ENCODE assay signal across 8 mouse cellular contexts in genomic region chr9:14498896-14499705, GRCm38 (mm10). TPM values are rescaled to one million over a fixed set of nuclear protein-coding genes. Genes with fewer than 3 reads are reported as not detected.
DNase-seq lines count a peak whose midpoint lies in the region; ATAC-seq and TF ChIP-seq lines count a peak whose summit lies in the region.

No protein-coding gene starts in this region.

- no peaks in the 10 kb centered on the region for H3K4me1 ChIP-seq in lung, embryonic 14.5 days (ENCODE audit: insufficient read depth)
- peaks cover 10% of the 10 kb centered on the region for H3K4me1 ChIP-seq in embryonic facial prominence, embryonic 15.5 days
- H3K4me1 ChIP-seq in limb, embryonic 15.5 days = 0 out of 2 replicates have a peak, but pooled peaks cover 6% of the 10 kb centered on the region
- no peaks in the 10 kb centered on the region for H3K4me1 ChIP-seq in stomach, embryonic 14.5 days (ENCODE audit: control insufficient read depth, insufficient read depth, low read length)

- H3K9ac ChIP-seq in lung, embryonic 14.5 days = no peak overlapping the region
- no peak overlapping the region for H3K9ac ChIP-seq in embryonic facial prominence, embryonic 15.5 days
- H3K9ac ChIP-seq in limb, embryonic 15.5 days = no peak overlapping the region
- H3K9ac ChIP-seq in stomach, embryonic 14.5 days (replicated peaks; ENCODE audit: low read depth, low read length) = no peak overlapping the region

- H3K27me3 ChIP-seq in lung, embryonic 14.5 days (ENCODE audit: insufficient read depth, low read length) = no peaks in the 10 kb centered on the region
- H3K27me3 ChIP-seq in embryonic facial prominence, embryonic 15.5 days = no peaks in the 10 kb centered on the region
- no peaks in the 10 kb centered on the region for H3K27me3 ChIP-seq in limb, embryonic 15.5 days
- no peaks in the 10 kb centered on the region for H3K27me3 ChIP-seq in stomach, embryonic 14.5 days (ENCODE audit: control insufficient read depth, insufficient read depth, low read length)

- no peak overlapping the region for H3K27ac ChIP-seq in lung, embryonic 14.5 days (ENCODE audit: low read depth)
- H3K27ac ChIP-seq in embryonic facial prominence, embryonic 15.5 days (replicated peaks) = no peak overlapping the region
- H3K27ac ChIP-seq in limb, embryonic 15.5 days = no peak overlapping the region
- H3K27ac ChIP-seq in stomach, embryonic 14.5 days (ENCODE audit: low read length) = no peak overlapping the region

- no peaks in the 10 kb centered on the region for H3K9me3 ChIP-seq in lung, embryonic 14.5 days (ENCODE audit: low read depth, low read length)
- no peaks in the 10 kb centered on the region for H3K9me3 ChIP-seq in embryonic facial prominence, embryonic 15.5 days (replicated peaks)
- H3K9me3 ChIP-seq in limb, embryonic 15.5 days = no peaks in the 10 kb centered on the region
- H3K9me3 ChIP-seq in stomach, embryonic 14.5 days (ENCODE audit: control insufficient read depth, low read depth, low read length) = no peaks in the 10 kb centered on the region

- peaks cover 20% of the 10 kb centered on the region for H3K36me3 ChIP-seq in lung, embryonic 14.5 days (ENCODE audit: insufficient read depth)
- peaks cover 21% of the 10 kb centered on the region for H3K36me3 ChIP-seq in embryonic facial prominence, embryonic 15.5 days
- H3K36me3 ChIP-seq in limb, embryonic 15.5 days = peaks cover 18% of the 10 kb centered on the region
- peaks cover 19% of the 10 kb centered on the region for H3K36me3 ChIP-seq in stomach, embryonic 14.5 days (ENCODE audit: control insufficient read depth, insufficient read depth, low read length)

- WGBS in lung, embryonic 14.5 days = 82% methylated on average over 4 of the region's 4 CpGs
- 80% methylated on average over 4 of the region's 4 CpGs for WGBS in embryonic facial prominence, embryonic 15.5 days
- WGBS in limb, embryonic 15.5 days = 81% methylated on average over 4 of the region's 4 CpGs
- 83% methylated on average over 4 of the region's 4 CpGs for WGBS in stomach, embryonic 14.5 days

- H3K4me2 ChIP-seq in lung, embryonic 14.5 days = peak overlapping the region; percentile 69
- H3K4me2 ChIP-seq in embryonic facial prominence, embryonic 15.5 days (replicated peaks) = peak overlapping the region; percentile 66
- no peak overlapping the region for H3K4me2 ChIP-seq in limb, embryonic 15.5 days
- H3K4me2 ChIP-seq in stomach, embryonic 14.5 days (replicated peaks; ENCODE audit: low read depth, low read length) = peak overlapping the region; percentile 59

- H3K4me3 ChIP-seq in lung, embryonic 14.5 days (ENCODE audit: low read depth, low read length) = peak overlapping the region; percentile 84; the same call in 1 of the 2 replicates
- peak overlapping the region; percentile 85 for H3K4me3 ChIP-seq in embryonic facial prominence, embryonic 15.5 days (replicated peaks)
- H3K4me3 ChIP-seq in limb, embryonic 15.5 days = peak overlapping the region; percentile 68; the same call in 1 of the 2 replicates
- H3K4me3 ChIP-seq in stomach, embryonic 14.5 days (ENCODE audit: low read depth, low read length) = peak overlapping the region; percentile 76; the same call in 1 of the 2 replicates

- no peak for ATAC-seq in lung, embryonic 14.5 days (ENCODE audit: insufficient read depth)
- ATAC-seq in embryonic facial prominence, embryonic 15.5 days (ENCODE audit: insufficient number of reproducible peaks, low FRiP score, low TSS enrichment, low read depth) = no peak
- no peak for ATAC-seq in limb, embryonic 15.5 days (ENCODE audit: insufficient number of reproducible peaks, low FRiP score, low TSS enrichment, low read depth)
- no peak for ATAC-seq in stomach, embryonic 14.5 days (ENCODE audit: insufficient number of reproducible peaks, insufficient read depth, low FRiP score, low read depth)
- ATAC-seq in megakaryocyte progenitor cell, adult 5-6 weeks (replicated peaks; ENCODE audit: poor library complexity) = no peak
- no peak for ATAC-seq in cerebellum, adult (ENCODE audit: insufficient number of reproducible peaks, low FRiP score, low TSS enrichment)

- DNase-seq in lung, embryonic 14.5 days = no peak
- DNase-seq in lung, postnatal 4 days = no peak
- DNase-seq in embryo, embryonic 10 days (ENCODE audit: low spot score) = no peak

- no peak for TF ChIP-seq CTCF in lung, embryonic 14.5 days (IDR thresholded peaks at IDR 0.05; ENCODE audit: low read depth)

RNA-seq across cellular contexts. Expression of gene Kdm4d, which starts 1.2 kb away (rescaled TPM):
- 0.30 and 0.88 TPM in 2 replicates for polyA plus RNA-seq in lung, embryonic 14.5 days (2014; fragmentation: Nextera tagmentation; extraction: Ambion mirVana)
- polyA plus RNA-seq in embryonic facial prominence, embryonic 15.5 days (2015; fragmentation: Nextera tagmentation; extraction: Ambion mirVana) = 0.55 and 0.85 TPM in 2 replicates
- polyA plus RNA-seq in limb, embryonic 15.5 days (2015; fragmentation: Nextera tagmentation; extraction: Ambion mirVana) = 0.29 and 0.32 TPM in 2 replicates
- 0.38 and 0.48 TPM in 2 replicates for polyA plus RNA-seq in stomach, embryonic 14.5 days (2014; fragmentation: Nextera tagmentation; extraction: Ambion mirVana)
- 0.17 TPM in 1 of 2 replicates, not detected in the other for total RNA-seq in megakaryocyte progenitor cell, adult 5-6 weeks (2015)
- total RNA-seq in megakaryocyte progenitor cell, adult 5-6 weeks (2017) = 0.12 and 0.84 TPM in 2 replicates

RNA-seq across cellular contexts. Expression of gene Cwc15, which starts 1.3 kb away (rescaled TPM):
- 146 and 148 TPM in 2 replicates for polyA plus RNA-seq in lung, embryonic 14.5 days (2014; fragmentation: Nextera tagmentation; extraction: Ambion mirVana)
- polyA plus RNA-seq in embryonic facial prominence, embryonic 15.5 days (2015; fragmentation: Nextera tagmentation; extraction: Ambion mirVana) = 144 and 152 TPM in 2 replicates
- polyA plus RNA-seq in limb, embryonic 15.5 days (2015; fragmentation: Nextera tagmentation; extraction: Ambion mirVana) = 143 and 154 TPM in 2 replicates
- 146 and 154 TPM in 2 replicates for polyA plus RNA-seq in stomach, embryonic 14.5 days (2014; fragmentation: Nextera tagmentation; extraction: Ambion mirVana)
- 199 and 231 TPM in 2 replicates for total RNA-seq in megakaryocyte progenitor cell, adult 5-6 weeks (2015)
- total RNA-seq in megakaryocyte progenitor cell, adult 5-6 weeks (2017) = 247 and 284 TPM in 2 replicates
